In genomic region chr11:44405113-44405512, GRCm38 (mm10) we compare ENCODE assay signal across 43 mouse cellular contexts. TPM values are rescaled to one million over a fixed set of nuclear protein-coding genes. Genes with fewer than 3 reads are reported as not detected.
"Had no signal": no experiment of that assay in that cellular context is flagged by ENCODE, and none has a peak within 500 bp of the region (broad histone marks: within the 10 kb centered on the region; RNA-seq: fewer than 3 reads in every experiment).

No protein-coding gene starts in this region.

- H3K9me3 ChIP-seq: limb, embryonic 10.5 days; limb, embryonic 12.5 days; limb, embryonic 13.5 days; limb, embryonic 15.5 days; liver, embryonic 12.5 days; liver, embryonic 13.5 days; liver, embryonic 15.5 days; lung, embryonic 15.5 days; megakaryocyte, embryonic 14.5 days; midbrain, embryonic 10.5 days; midbrain, embryonic 12.5 days; midbrain, embryonic 13.5 days; neural tube, embryonic 12.5 days had no signal

- H3K4me3 ChIP-seq: limb, embryonic 10.5 days; limb, embryonic 12.5 days; limb, embryonic 13.5 days; limb, embryonic 15.5 days; liver, embryonic 12.5 days; liver, embryonic 13.5 days; liver, embryonic 15.5 days; lung, embryonic 15.5 days; megakaryocyte, embryonic 14.5 days; midbrain, embryonic 10.5 days; midbrain, embryonic 12.5 days; midbrain, embryonic 13.5 days; myocyte; neural tube, embryonic 12.5 days had no signal

- H3K9ac ChIP-seq: limb, embryonic 12.5 days; limb, embryonic 13.5 days; limb, embryonic 15.5 days; liver, embryonic 12.5 days; liver, embryonic 13.5 days; liver, embryonic 14.5 days; liver, embryonic 15.5 days; liver, postnatal 0 days; lung, embryonic 14.5 days; lung, embryonic 15.5 days; midbrain, embryonic 12.5 days; midbrain, embryonic 13.5 days; neural tube, embryonic 12.5 days had no signal

- H3K36me3 ChIP-seq: limb, embryonic 10.5 days; limb, embryonic 12.5 days; limb, embryonic 13.5 days; limb, embryonic 15.5 days; liver, embryonic 12.5 days; liver, embryonic 13.5 days; liver, embryonic 15.5 days; lung, embryonic 15.5 days; midbrain, embryonic 10.5 days; midbrain, embryonic 12.5 days; midbrain, embryonic 13.5 days; neural tube, embryonic 12.5 days had no signal

- H3K27me3 ChIP-seq: limb, embryonic 15.5 days; lung, embryonic 15.5 days; neural tube, embryonic 12.5 days had no signal

- H3K27ac ChIP-seq: limb, embryonic 10.5 days; limb, embryonic 12.5 days; limb, embryonic 13.5 days; limb, embryonic 15.5 days; liver, embryonic 12.5 days; liver, embryonic 13.5 days; liver, embryonic 14.5 days; liver, embryonic 15.5 days; lung, embryonic 15.5 days; macrophage; midbrain, embryonic 10.5 days; midbrain, embryonic 12.5 days; midbrain, embryonic 13.5 days; neural tube, embryonic 12.5 days had no signal

- H3K4me2 ChIP-seq: limb, embryonic 12.5 days; limb, embryonic 13.5 days; limb, embryonic 15.5 days; liver, embryonic 11.5 days; liver, embryonic 12.5 days; liver, embryonic 13.5 days; liver, embryonic 15.5 days; lung, embryonic 14.5 days; lung, embryonic 15.5 days; midbrain, embryonic 12.5 days; midbrain, embryonic 13.5 days; neural tube, embryonic 12.5 days had no signal

- ATAC-seq: liver, embryonic 12.5 days; liver, postnatal 0 days; lung, postnatal 0 days had no signal

- H3K4me1 ChIP-seq: limb, embryonic 10.5 days; limb, embryonic 12.5 days; liver, embryonic 12.5 days; liver, embryonic 13.5 days; liver, embryonic 15.5 days; lung, embryonic 15.5 days; megakaryocyte, embryonic 14.5 days; neural tube, embryonic 12.5 days had no signal

- DNase-seq: left cerebral cortex, postnatal 4 days; liver; liver, embryonic 13.5 days; liver, postnatal 0 days; lung, adult 18-20 months; lung, adult 2 months; lung, embryonic 14.5 days; lung, postnatal 10 days; lung, postnatal 14 days; lung, postnatal 36 days; lung, postnatal 4 days had no signal

RNA-seq across cellular contexts. Expression of gene Il12b, which starts 5.2 kb away (rescaled TPM):
- total RNA-seq: left cerebral cortex, adult 18-20 months; left cerebral cortex, adult 8-10 months; left cerebral cortex, postnatal 10 days; left cerebral cortex, postnatal 14 days; left cerebral cortex, postnatal 25 days; left cerebral cortex, postnatal 36 days; left cerebral cortex, postnatal 4 days; liver, adult 2 months; megakaryocyte, adult 5-6 weeks; megakaryocyte-erythroid progenitor cell, adult 5-6 weeks; midbrain, postnatal 0 days; monocyte, adult 5-6 weeks had no signal
- polyA plus RNA-seq: limb, embryonic 10.5 days; limb, embryonic 12.5 days; liver, adult 2 months; liver, embryonic 11.5 days; liver, embryonic 13.5 days; liver, embryonic 15.5 days; liver, embryonic 16.5 days; liver, postnatal 0 days; lung, embryonic 14.5 days; lung, embryonic 15.5 days; lung, embryonic 16.5 days; midbrain, embryonic 10.5 days; midbrain, embryonic 12.5 days; midbrain, embryonic 13.5 days; midbrain, embryonic 16.5 days; midbrain, postnatal 0 days; myocyte; neural tube, embryonic 11.5 days; neural tube, embryonic 12.5 days had no signal
